Mouse (Mus musculus): ENCODE results near the gene Tfb1m. TPM values are rescaled to one million over a fixed set of nuclear protein-coding genes. Genes with fewer than 3 reads are reported as not detected.

The Tfb1m gene
- polyA plus RNA-seq, 1 experiment from 2014 or later = 16.3 TPM

DNA sequence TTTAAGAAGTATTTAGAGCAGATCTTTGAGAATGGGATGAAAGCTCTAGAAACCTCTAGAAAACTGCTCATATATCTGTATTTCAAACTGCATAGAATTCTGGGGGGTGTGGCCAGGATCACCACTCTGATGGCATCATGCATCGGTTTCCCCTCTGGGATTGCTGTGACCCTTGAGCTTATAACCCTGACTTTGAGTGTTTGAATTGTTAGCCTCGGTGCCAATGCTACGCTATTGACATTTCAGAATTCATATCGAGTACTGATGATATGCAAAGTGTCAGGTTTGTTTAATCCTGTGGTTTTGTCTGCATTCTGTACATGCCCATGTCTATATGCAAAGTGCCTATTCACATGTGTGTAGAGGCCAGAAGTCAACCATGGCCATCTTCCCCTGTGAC, 70.4 kb downstream of the Tfb1m start:
- H3K36me3 ChIP-seq = no peaks in the 10 kb centered on the region
- H3K27ac ChIP-seq = no peak overlapping the region
- no peaks in the 10 kb centered on the region for H3K4me1 ChIP-seq
- no peaks in the 10 kb centered on the region for H3K9me3 ChIP-seq
- ATAC-seq (ENCODE audit: low FRiP score, low read depth) = no peak
- H3K27me3 ChIP-seq (replicated peaks) = no peaks in the 10 kb centered on the region
- H3K9ac ChIP-seq = no peak overlapping the region
- no peak overlapping the region for H3K4me3 ChIP-seq
- WGBS = 96% methylated on average over 4 of the region's 4 CpGs
- H3K4me2 ChIP-seq (replicated peaks) = no peak overlapping the region

DNA sequence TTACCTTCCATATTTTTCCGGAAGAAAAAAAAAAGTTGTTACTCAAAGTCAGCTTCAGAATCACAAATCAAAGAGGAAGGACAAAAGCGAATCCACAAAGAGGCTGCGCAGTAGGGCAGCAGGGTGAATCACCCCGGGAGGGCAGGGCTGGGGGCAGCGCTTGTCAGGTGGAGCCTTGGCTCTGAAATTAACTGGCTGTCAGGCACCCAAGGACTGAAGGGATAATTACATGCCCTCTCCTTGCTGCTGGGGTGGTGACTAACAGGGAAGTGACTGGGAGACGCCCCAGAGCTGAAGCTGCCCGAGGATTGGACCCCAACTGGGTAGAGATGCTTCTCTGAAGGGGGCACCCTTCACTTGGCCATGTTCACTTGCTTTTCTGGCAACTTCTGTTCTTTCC, 71.7 kb downstream of the Tfb1m start:
- 71% methylated on average over 7 of the region's 7 CpGs for WGBS
- no peak overlapping the region for H3K9ac ChIP-seq
- no peaks in the 10 kb centered on the region for H3K4me1 ChIP-seq
- H3K27ac ChIP-seq = no peak overlapping the region
- no peaks in the 10 kb centered on the region for H3K9me3 ChIP-seq
- no peaks in the 10 kb centered on the region for H3K27me3 ChIP-seq (replicated peaks)
- no peak for ATAC-seq (ENCODE audit: low FRiP score, low read depth)
- no peak overlapping the region for H3K4me3 ChIP-seq
- no peak overlapping the region for H3K4me2 ChIP-seq (replicated peaks)
- no peaks in the 10 kb centered on the region for H3K36me3 ChIP-seq

DNA sequence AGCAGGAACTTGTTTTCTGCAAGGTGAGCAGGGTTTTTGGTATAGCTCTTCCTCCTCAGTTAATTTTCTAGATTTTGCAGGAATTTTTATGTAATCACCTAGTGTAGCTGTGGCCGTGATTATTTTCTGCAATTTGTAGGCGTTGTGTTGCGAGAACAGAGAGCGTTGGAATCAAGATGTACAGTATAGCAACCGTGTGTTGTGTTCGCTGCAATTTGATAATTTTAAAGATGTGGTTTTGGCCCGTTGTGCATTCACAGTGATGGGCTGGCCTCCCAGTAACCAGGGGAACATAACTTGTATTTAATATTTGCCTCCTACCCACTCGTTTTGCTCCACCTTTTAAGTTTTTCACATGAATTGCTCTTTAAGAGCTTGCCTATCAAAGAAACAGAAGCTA, 74.5 kb downstream of the Tfb1m start:
- Histone ChIP-seq H3K9ac (no peak overlapping the region), H3K27ac (no peak overlapping the region), H3K27me3 (replicated peaks) (no peaks in the 10 kb centered on the region), H3K4me3 (no peak overlapping the region), H3K4me1 (no peaks in the 10 kb centered on the region), H3K9me3 (no peaks in the 10 kb centered on the region), H3K36me3 (no peaks in the 10 kb centered on the region), H3K4me2 (replicated peaks) (no peak overlapping the region)
- ATAC-seq (ENCODE audit: low FRiP score, low read depth) = no peak
- WGBS = 91% methylated on average over 8 of the region's 8 CpGs

DNA sequence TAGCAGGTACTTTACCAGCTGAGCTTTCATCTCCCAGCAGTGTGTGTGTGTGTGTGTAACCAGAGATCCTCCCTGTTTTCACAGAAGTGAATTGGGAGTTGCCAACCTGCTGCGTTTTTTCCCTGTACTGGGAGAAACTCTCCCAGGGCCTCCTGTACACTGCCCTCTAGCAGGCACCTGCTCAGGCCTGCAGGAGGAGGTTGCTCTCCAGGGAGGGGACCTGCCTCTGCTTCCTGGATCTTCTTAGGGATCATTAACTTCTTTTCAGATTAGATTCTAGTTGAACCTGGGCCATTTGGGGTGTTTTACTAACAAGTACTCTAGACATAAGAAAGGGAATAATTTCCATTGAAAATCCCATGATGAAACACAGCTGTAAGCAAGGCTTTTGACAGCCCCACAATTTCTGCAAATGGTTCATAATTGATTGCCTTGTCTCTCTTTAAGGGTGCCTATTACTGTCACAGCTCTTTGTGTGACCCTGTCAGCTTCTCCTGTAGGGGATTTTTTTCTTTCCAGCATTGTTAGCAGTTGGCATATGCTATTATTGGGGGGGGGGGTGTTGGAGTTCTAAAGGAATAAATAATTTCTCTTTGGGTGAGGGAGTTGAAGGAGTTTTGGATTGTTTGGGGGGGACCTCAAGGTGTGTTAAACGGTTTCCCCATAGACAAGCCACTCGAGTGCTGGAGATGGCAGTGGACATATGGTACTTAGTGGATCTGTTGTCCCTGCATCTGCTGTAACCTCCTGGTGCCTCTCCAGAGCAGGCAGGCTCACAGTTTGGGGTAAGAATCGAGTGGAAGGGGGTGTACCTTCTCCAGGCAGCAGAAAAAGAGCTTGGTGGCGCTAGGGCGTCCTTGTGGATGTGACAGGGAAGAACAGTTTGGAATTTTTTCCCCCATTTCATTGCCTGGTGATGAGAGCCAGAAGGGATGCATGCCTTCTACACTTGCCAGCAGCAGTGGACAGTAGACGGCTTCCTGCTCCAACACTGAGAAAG, 75.7 kb downstream of the Tfb1m start:
- Histone ChIP-seq H3K9ac (no peak overlapping the region), H3K4me3 (no peak overlapping the region), H3K27ac (no peak overlapping the region), H3K27me3 (replicated peaks) (no peaks in the 10 kb centered on the region), H3K36me3 (no peaks in the 10 kb centered on the region), H3K4me2 (replicated peaks) (no peak overlapping the region), H3K4me1 (no peaks in the 10 kb centered on the region), H3K9me3 (no peaks in the 10 kb centered on the region)
- 71% methylated on average over 7 of the region's 7 CpGs for WGBS
- no peak for ATAC-seq (ENCODE audit: low FRiP score, low read depth)

DNA sequence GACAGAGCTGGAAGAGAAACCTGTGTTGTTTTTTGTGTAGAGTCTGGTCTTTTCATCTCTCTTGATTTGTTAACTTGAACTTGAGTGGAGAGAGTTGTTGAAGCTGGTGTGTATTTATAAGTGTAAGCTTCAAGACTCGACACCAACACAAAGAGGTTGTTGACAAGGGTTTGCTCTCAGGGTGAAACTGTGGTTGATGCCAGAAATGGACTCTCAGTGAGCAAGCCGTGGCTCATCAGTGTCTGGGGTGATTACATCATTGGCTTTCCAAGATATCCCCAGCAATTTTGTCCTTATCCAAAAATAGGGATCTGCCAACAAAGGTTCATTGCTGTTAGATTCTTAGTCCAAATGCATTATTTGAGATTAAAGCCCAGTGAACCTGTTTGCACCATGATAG, 81.0 kb downstream of the Tfb1m start:
- Histone ChIP-seq H3K9ac (no peak overlapping the region), H3K4me3 (no peak overlapping the region), H3K27ac (no peak overlapping the region), H3K9me3 (no peaks in the 10 kb centered on the region), H3K27me3 (replicated peaks) (no peaks in the 10 kb centered on the region; the same call in 1 of the 2 replicates), H3K4me2 (replicated peaks) (no peak overlapping the region), H3K4me1 (no peaks in the 10 kb centered on the region), H3K36me3 (no peaks in the 10 kb centered on the region)
- 89% methylated on average over 2 of the region's 2 CpGs for WGBS
- no peak for ATAC-seq (ENCODE audit: low FRiP score, low read depth)

DNA sequence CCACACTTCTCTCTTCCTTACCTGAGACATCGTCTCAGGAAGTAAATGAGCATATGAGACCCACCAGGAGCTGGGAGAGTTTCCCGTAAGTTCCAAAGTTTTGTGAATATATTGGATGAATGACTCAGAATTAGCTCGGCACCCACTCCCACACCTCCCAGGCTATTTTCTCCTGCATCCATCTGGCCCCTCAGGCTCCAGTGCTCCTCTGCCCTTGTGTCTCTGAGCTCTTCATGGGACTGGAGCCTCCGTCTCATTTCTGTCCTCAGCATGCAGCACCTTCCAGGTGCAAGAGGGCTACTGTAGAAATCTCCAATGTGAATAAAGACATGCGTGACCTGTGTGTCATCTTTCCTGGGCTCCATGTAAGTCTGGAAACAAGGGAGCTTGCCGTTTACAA, 85.6 kb downstream of the Tfb1m start:
- Histone ChIP-seq H3K4me3 (no peak overlapping the region), H3K36me3 (no peaks in the 10 kb centered on the region), H3K9me3 (no peaks in the 10 kb centered on the region), H3K4me1 (no peaks in the 10 kb centered on the region), H3K27me3 (replicated peaks) (no peaks in the 10 kb centered on the region; the same call in 1 of the 2 replicates), H3K9ac (no peak overlapping the region), H3K27ac (no peak overlapping the region), H3K4me2 (replicated peaks) (no peak overlapping the region)
- ATAC-seq (ENCODE audit: low FRiP score, low read depth) = no peak
- WGBS = 84% methylated on average over 6 of the region's 6 CpGs

Other genes with a start within 250 kb of the Tfb1m start
- gene Tiam2, start 231.2 kb downstream of the Tfb1m start, polyA plus RNA-seq (2016; fragmentation: Nextera tagmentation; extraction: Ambion mirVana) = 6.7 and 7.5 TPM in 2 replicates
- 0.43 TPM in 1 of 2 replicates, not detected in the other for gene Cldn20, start 25.2 kb downstream of the Tfb1m start, polyA plus RNA-seq (2016; fragmentation: Nextera tagmentation; extraction: Ambion mirVana)
- 0.26 TPM in 1 of 2 replicates, not detected in the other for gene Nox3, start 138.5 kb upstream of the Tfb1m start, polyA plus RNA-seq (2016; fragmentation: Nextera tagmentation; extraction: Ambion mirVana)